Mouse (Mus musculus) brain, embryonic 14.5 days (tissue): ENCODE data around the gene Thegl. TPM values are rescaled to one million over a fixed set of nuclear protein-coding genes. Genes with fewer than 3 reads are reported as not detected.

ENCODE experiments used
- DNase-seq: peaks from one replicate; pipeline ENCODE4 v3.0.0-alpha.2; 2011; ENCODE audit warnings: low read depth
- CTCF ChIP-seq: fragments of 200-500 bp; IDR thresholded peaks from 2 replicates; pipeline ENCODE4 v1.5.1; 2012; ENCODE audit warnings: inconsistent platforms, mild to moderate bottlenecking, moderate library complexity, borderline replicate concordance; ENCODE audit not compliant: insufficient read depth, insufficient read length; ENCODE audit errors: extremely low read depth
- POLR2A ChIP-seq: fragments of 200-500 bp; IDR thresholded peaks from 2 replicates; pipeline ENCODE4 v1.6.1; 2012; ENCODE audit warnings: mild to moderate bottlenecking, inconsistent platforms, borderline replicate concordance; ENCODE audit not compliant: poor library complexity, insufficient read depth, insufficient read length, severe bottlenecking; ENCODE audit errors: extremely low read depth
- polyA plus RNA-seq: library from polyadenylated mRNA; depleted of rRNA; stranded (reverse); fragments of >200 nt; gene quantifications from 2 replicates; pipeline ENCODE4 v1.2.3, GENCODE M21; 2012

Gene Thegl
- polyA plus RNA-seq, 1 experiment: 0.21 TPM

- DNase-seq: peak; percentile 82
These were observed 41.1 kb downstream of the Thegl start for GRCm38 (mm10) chr5:77056881-77057440.

GRCm38 (mm10) chr5:77060363-77060762 lies 44.5 kb downstream of the Thegl start:
- TF ChIP-seq POLR2A (no peak), CTCF (no peak)
- no peak for DNase-seq

More at GRCm38 (mm10) chr5:77056881-77057440, 41.1 kb downstream of the Thegl start:
- TF ChIP-seq CTCF: no peak
- no peak for TF ChIP-seq POLR2A

- DNase-seq: peak; percentile 48
- TF ChIP-seq CTCF: peak; percentile 94
- TF ChIP-seq POLR2A: no peak
These were observed 45.7 kb downstream of the Thegl start for GRCm38 (mm10) chr5:77061372-77062038.

GRCm38 (mm10) chr5:77067321-77067720 lies 51.5 kb downstream of the Thegl start:
- DNase-seq: no peak
- no peak for TF ChIP-seq CTCF
- TF ChIP-seq POLR2A: no peak

GRCm38 (mm10) chr5:77070987-77071386 lies 55.2 kb downstream of the Thegl start:
- TF ChIP-seq POLR2A (no peak), CTCF (no peak)
- DNase-seq: no peak

GRCm38 (mm10) chr5:77071626-77072025 lies 55.8 kb downstream of the Thegl start:
- DNase-seq: peak; percentile 24
- peak; percentile 24; the same call in 1 of the 2 replicates for TF ChIP-seq CTCF
- TF ChIP-seq POLR2A: no peak

GRCm38 (mm10) chr5:77073794-77074193 lies 58.0 kb downstream of the Thegl start:
- no peak for DNase-seq
- no peak for TF ChIP-seq CTCF
- TF ChIP-seq POLR2A: no peak

GRCm38 (mm10) chr5:77074914-77075313 lies 59.1 kb downstream of the Thegl start:
- no peak for DNase-seq

GRCm38 (mm10) chr5:77075951-77076350 lies 60.1 kb downstream of the Thegl start:
- TF ChIP-seq POLR2A: no peak
- TF ChIP-seq CTCF: no peak
- DNase-seq: no peak

More at GRCm38 (mm10) chr5:77074914-77075313, 59.1 kb downstream of the Thegl start:
- TF ChIP-seq CTCF: no peak
- TF ChIP-seq POLR2A: no peak

- no peak for TF ChIP-seq CTCF
- TF ChIP-seq POLR2A: no peak
- DNase-seq: no peak
These were observed 64.9 kb downstream of the Thegl start for GRCm38 (mm10) chr5:77080761-77081160.

GRCm38 (mm10) chr5:77082735-77083134 lies 66.9 kb downstream of the Thegl start:
- TF ChIP-seq CTCF (no peak), POLR2A (no peak)
- DNase-seq: no peak

- TF ChIP-seq POLR2A (no peak), CTCF (no peak)
- DNase-seq: no peak
These were observed 68.6 kb downstream of the Thegl start for GRCm38 (mm10) chr5:77084418-77084817.
